Mouse (Mus musculus): ENCODE results near the gene Spata13.

Gene Spata13

DNA sequence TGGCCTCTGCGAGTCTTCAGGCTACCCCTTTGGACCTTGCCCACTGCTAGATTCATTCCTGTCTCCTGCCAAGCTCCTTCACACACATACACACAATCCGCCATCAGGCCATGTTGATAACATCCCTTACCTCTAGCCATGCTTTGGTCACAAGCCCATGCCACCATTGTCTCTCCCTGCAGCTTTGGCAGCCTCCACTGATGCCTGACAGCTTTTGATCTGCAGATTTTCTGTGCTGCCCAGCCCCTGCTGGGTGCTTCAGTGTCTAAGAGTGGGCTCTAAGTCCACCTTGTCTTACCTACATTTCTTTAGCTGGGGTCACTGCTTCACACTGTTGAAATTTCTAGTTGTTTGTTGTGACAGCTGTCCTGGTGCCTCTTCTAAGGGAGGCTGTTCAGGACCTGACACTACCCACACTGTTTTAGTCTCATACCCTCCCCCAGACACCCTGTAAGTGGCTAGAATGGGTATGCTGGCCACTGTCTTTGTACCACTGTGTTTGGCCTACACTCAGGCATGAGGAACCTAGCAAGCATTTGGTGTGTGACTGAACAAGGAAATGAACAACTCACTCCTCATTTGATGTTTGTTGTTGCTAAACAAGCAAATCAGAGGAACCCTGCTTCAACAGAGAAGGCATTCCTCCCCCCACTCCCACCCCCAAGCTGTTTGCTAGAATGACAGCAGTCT lies 43.0 kb downstream of the Spata13 start:
- no peak for DNase-seq (ENCODE audit: low spot score)

DNA sequence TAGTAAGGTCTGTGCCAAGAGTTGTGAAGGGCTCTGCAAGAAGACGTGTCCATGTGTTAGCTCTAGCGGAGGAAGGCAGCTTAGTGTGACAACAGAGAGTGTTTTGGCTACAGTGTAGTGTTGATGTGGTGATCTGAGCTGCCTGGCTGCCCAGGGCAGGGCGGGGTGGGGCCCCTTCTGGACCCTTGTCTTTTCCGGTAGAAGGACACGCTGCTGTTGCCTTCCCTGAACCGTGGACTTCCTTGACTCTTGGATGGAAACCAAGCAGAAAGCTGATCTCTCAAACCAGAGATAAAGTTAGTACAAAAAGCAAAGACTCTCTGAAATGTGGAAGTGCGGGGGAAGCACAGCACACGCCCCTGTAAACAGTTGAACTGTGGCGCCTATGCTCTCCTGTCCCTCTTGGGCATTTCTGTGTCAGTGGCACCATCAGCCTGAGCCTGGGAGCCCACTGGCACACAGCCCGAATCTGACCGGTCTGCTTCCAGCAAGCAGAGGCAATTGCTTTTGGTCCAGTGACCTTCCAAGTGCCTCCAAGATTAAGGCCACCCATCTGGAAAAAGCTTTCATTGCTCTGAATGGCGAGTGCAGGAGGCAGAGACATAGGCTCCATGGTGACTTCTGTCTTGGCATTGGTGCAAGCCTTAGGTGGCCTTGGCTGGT lies 48.7 kb downstream of the Spata13 start:
- peak; percentile 70 for DNase-seq (ENCODE audit: low spot score)

DNA sequence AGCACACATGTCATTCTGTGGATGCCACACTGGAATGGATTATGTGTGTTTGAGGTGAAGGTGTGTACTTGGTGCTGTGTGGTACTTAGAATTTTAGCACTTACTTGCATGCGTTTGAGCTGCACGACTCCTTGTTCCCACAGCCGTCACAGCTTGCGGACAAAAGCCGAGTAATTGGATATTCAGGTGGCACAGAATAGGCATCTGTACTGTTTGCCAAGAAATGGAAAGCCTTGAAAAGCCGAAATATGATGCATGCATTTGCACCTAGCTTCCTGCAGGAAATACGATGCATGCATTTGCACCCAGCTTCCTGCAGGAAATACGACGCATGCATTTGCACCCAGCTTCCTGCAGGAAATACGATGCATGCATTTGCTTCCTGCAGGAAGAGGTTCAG lies 50.2 kb downstream of the Spata13 start:
- DNase-seq (ENCODE audit: low spot score) = no peak

- no peak for DNase-seq (ENCODE audit: low spot score)
Measured at GRCm38 (mm10) chr14:60686733-60687132, 52.9 kb downstream of the Spata13 start.

DNA sequence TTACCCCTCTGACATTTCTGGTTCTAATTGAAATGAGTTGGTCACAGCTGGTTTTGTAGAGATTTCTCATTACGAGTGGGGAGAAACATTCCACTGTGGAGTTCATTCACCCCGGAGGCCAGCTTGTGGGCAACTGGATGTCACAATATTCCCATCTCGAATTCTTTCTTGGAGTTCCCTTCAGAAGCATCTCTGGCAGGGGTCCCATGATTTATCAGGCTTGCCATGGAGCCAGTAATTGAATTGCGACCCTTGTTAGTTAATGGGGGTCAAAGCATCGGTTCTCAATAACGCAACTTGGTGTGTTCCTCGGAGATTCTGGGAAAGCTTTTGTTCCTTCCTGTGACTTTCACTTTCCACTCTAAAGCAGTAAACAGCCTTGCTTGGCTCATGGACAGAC lies 53.4 kb downstream of the Spata13 start:
- DNase-seq (ENCODE audit: low spot score) = no peak

GRCm38 (mm10) chr14:60688509-60689205 lies 54.9 kb downstream of the Spata13 start:
- DNase-seq (ENCODE audit: low spot score) = peak; percentile 74

DNA sequence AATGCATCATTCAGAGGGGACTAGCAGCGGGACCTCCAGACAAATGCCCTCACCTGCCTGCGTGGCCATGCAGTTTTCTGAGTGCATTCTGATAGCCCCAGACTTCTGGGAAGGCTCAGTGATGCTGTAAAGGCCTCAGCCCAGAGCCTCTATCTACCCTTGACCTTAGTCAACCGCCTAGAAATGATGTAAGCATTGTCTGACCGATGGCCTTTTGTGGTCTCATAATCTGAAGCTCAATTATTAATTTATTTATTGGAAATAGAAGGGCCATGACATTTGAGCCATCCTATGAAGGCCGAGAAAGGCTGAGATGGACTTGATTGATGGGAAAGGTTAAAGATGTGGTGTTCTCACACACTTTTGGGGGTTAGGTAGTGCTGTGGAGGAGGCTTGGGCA lies 56.0 kb downstream of the Spata13 start:
- DNase-seq (ENCODE audit: low spot score) = no peak

GRCm38 (mm10) chr14:60690631-60691030 lies 56.8 kb downstream of the Spata13 start:
- DNase-seq (ENCODE audit: low spot score) = no peak

- DNase-seq (ENCODE audit: low spot score) = no peak
Measured at GRCm38 (mm10) chr14:60693122-60693536, 59.3 kb downstream of the Spata13 start.

GRCm38 (mm10) chr14:60693666-60694065 lies 59.9 kb downstream of the Spata13 start:
- no peak for DNase-seq (ENCODE audit: low spot score)

GRCm38 (mm10) chr14:60694215-60694997 lies 60.6 kb downstream of the Spata13 start:
- DNase-seq (ENCODE audit: low spot score) = peak; percentile 69

GRCm38 (mm10) chr14:60697351-60697750 lies 63.5 kb downstream of the Spata13 start:
- no peak for DNase-seq (ENCODE audit: low spot score)

- no peak for DNase-seq (ENCODE audit: low spot score)
Measured at GRCm38 (mm10) chr14:60698980-60699379, 65.2 kb downstream of the Spata13 start.

- DNase-seq (ENCODE audit: low spot score) = peak; percentile 38
Measured at GRCm38 (mm10) chr14:60702377-60703140, 68.8 kb downstream of the Spata13 start.

GRCm38 (mm10) chr14:60704510-60704909 lies 70.7 kb downstream of the Spata13 start:
- no peak for DNase-seq (ENCODE audit: low spot score)

- peak; percentile 42 for DNase-seq (ENCODE audit: low spot score)
Measured at GRCm38 (mm10) chr14:60704961-60705360, 71.2 kb downstream of the Spata13 start.

DNA sequence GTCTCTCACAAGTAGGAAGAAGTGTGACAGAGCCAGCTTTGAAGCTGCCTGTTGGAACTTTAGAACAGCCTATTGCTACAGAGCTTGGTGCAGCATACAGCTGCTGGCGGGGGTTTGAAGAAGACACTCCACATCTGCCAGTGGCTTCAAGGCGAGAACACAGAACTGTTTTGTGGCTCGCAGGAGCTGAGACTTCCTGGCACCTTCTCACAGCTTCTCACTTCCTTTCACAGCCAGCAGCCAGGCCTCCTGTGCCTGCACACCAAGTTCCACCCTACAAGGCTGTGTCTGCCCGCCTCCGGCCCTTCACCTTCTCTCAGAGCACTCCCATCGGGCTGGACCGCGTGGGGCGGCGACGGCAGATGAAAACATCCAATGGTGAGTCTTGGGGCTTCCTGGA lies 75.4 kb downstream of the Spata13 start:
- DNase-seq (ENCODE audit: low spot score) = peak; percentile 26

DNA sequence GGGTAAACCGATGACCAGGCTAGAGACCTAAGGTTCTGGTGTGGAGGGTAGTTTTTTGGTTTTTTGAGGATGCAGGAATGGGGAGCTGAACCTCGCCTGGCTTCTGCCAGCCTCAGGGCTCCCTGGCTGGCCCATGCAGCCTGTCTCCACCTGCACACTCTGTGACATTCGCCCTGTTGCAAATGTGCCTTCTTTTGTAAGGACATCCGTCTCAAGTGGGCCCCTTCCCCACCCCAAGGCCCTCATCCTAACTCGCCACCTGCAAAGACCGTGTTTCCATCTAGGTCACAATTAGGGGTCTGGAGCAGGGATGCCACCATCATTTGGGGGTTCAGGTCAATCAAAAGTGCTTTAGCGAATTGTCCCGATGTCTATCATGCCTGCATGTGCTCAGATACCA lies 75.9 kb downstream of the Spata13 start:
- DNase-seq (ENCODE audit: low spot score) = no peak

DNA sequence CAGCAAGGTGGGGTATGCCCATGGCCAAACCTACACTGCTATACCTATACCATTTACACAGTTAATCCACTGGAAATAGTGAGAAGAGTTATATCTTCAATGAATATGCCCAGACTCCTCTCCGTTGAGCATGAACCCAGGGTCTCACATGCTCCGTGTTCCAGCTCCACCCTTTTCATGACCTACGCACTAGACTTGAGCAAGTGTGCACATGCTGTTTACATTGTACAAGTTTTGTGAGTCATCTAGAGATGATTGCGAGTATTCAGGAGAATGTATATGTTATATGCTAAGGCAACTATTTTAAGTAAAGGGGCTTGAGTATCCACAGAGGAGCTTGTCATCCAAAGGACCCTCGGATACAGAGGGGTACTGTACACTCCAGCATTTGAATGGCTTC lies 77.4 kb downstream of the Spata13 start:
- no peak for DNase-seq (ENCODE audit: low spot score)

DNA sequence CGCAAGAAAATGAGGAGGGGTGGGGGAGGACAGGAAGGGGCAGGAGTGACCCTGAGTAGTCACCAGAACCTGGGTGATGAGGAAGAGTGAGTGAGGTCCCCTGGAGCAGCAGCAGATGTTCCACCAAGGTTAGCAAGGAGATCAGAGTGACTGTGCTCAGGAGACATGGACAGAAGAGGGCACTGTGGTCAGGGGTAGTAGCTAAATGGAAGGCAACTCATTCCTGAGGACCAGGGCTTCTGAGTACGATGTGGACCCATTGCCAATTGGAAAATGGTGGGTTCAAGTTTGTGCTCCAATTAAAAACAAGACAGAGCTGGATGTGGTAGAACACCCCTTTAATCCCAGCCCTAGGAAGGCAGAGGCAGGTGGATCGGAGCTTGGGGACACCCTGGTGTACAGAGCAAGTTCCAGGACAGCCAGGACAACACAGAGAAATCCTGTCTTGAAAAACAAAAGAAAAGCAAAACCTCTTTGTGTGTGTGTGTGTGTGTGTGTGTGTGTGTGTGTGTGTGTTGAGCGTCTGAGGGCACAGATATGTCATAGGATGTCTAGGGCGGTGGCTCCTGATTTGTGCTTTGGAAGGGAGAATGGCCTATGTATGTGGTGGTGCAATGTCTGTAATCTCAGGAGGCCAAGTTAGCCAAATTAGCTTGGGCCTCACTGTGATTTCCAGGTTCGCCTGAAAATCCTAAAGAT lies 77.9 kb downstream of the Spata13 start:
- DNase-seq (ENCODE audit: low spot score) = peak; percentile 38

GRCm38 (mm10) chr14:60712289-60712830 lies 78.6 kb downstream of the Spata13 start:
- DNase-seq (ENCODE audit: low spot score) = no peak
